Mouse (Mus musculus): ENCODE results near the gene Tmed1.

GRCm38 (mm10) chr9:21555198-21555742, 45.2 kb upstream of the Tmed1 start:
- TF ChIP-seq CTCF (IDR thresholded peaks at IDR 0.05; ENCODE audit: borderline replicate concordance, extremely low read depth, insufficient read depth, insufficient read length): peak; percentile 5; the same call in 1 of the 2 replicates
- no peak for TF ChIP-seq POLR2A (IDR thresholded peaks at IDR 0.05; ENCODE audit: borderline replicate concordance, extremely low read depth, insufficient read depth, insufficient read length, poor library complexity, severe bottlenecking)

Data from brain, embryonic 14.5 days (tissue).